14 mouse cellular contexts compared by ENCODE assay signal in the genomic region with DNA sequence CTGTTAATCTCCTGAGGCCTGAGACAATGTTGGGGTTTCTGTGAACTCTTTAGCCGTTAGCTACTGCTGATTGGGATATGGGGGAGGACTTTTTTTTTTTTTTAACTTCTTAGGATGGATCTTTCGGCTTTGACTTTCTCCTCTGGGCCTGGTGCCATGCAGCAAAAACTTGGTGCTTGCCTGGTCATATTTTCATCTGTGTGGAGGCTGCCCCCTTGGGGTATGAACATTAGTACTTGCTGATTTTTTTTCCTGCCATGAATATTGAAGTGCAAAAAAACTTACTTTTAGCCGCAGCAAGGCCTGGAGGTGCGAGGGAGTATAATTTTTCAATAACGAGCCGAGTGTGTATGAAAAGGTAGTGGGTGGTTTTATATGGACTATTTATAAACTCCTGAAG. TPM values are rescaled to one million over a fixed set of nuclear protein-coding genes. Genes with fewer than 3 reads are reported as not detected.
DNase-seq lines count a peak whose midpoint lies in the region; ATAC-seq and TF ChIP-seq lines count a peak whose summit lies in the region.
"Had no signal": no experiment of that assay in that cellular context is flagged by ENCODE, and none has a peak within 500 bp of the region (broad histone marks: within the 10 kb centered on the region; RNA-seq: fewer than 3 reads in every experiment).

No protein-coding gene starts in this region.

- no peak for ATAC-seq in forebrain, embryonic 14.5 days
- no peak for ATAC-seq in forebrain, embryonic 12.5 days (ENCODE audit: low FRiP score)
- no peak for ATAC-seq in midbrain, embryonic 11.5 days (ENCODE audit: low FRiP score)
- ATAC-seq in monocyte, adult 5-6 weeks (replicated peaks; ENCODE audit: insufficient number of reproducible peaks, low FRiP score, low TSS enrichment, poor library complexity, severe bottlenecking), result no peak

- H3K4me3 ChIP-seq in forebrain, embryonic 14.5 days (ENCODE audit: low read depth, low read length), result no peak overlapping the region
- no peak overlapping the region for H3K4me3 ChIP-seq in forebrain, embryonic 12.5 days (replicated peaks)
- no peak overlapping the region for H3K4me3 ChIP-seq in kidney, adult 2 months (ENCODE audit: insufficient read depth, low read depth, low read length)
- H3K4me3 ChIP-seq in midbrain, embryonic 10.5 days, result no peak overlapping the region
- H3K4me3 ChIP-seq in midbrain, embryonic 11.5 days (ENCODE audit: low read depth, low read length), result no peak overlapping the region
- H3K4me3 ChIP-seq: heart, embryonic 15.5 days; limb, embryonic 12.5 days; megakaryocyte, embryonic 14.5 days had no signal

- H3K4me2 ChIP-seq in forebrain, embryonic 14.5 days (ENCODE audit: low read length), result no peak overlapping the region
- H3K4me2 ChIP-seq in forebrain, embryonic 12.5 days, result no peak overlapping the region
- H3K4me2 ChIP-seq in midbrain, embryonic 11.5 days, result no peak overlapping the region
- H3K4me2 ChIP-seq: heart, embryonic 15.5 days; limb, embryonic 12.5 days had no signal

- no peak for TF ChIP-seq POLR2A in kidney, adult 2 months (IDR thresholded peaks at IDR 0.05; ENCODE audit: low read depth, low read length)

- WGBS in forebrain, embryonic 14.5 days, result 18% methylated on average over 6 of the region's 6 CpGs
- WGBS in forebrain, embryonic 12.5 days, result 23% methylated on average over 6 of the region's 6 CpGs
- WGBS in kidney, adult 2 months, result 67% methylated on average over 6 of the region's 6 CpGs
- 73% methylated on average over 6 of the region's 6 CpGs for WGBS in midbrain, embryonic 10.5 days
- WGBS in midbrain, embryonic 11.5 days, result 66% methylated on average over 6 of the region's 6 CpGs

- 0 out of 2 replicates have a peak, but pooled peaks cover 2% of the 10 kb centered on the region for H3K9me3 ChIP-seq in forebrain, embryonic 14.5 days (replicated peaks; ENCODE audit: control insufficient read depth, low read length)
- H3K9me3 ChIP-seq in forebrain, embryonic 12.5 days, result no peaks in the 10 kb centered on the region
- no peaks in the 10 kb centered on the region for H3K9me3 ChIP-seq in midbrain, embryonic 10.5 days (replicated peaks)
- H3K9me3 ChIP-seq in midbrain, embryonic 11.5 days (ENCODE audit: control insufficient read depth, low read length), result no peaks in the 10 kb centered on the region
- H3K9me3 ChIP-seq: heart, embryonic 15.5 days; limb, embryonic 12.5 days; megakaryocyte, embryonic 14.5 days had no signal

- TF ChIP-seq CTCF in kidney, adult 2 months (conservative IDR thresholded peaks at IDR 0.05; ENCODE audit: insufficient read depth, insufficient read length, low read depth, low read length), result no peak

- peak; percentile 44 for DNase-seq in forebrain, embryonic 14.5 days (ENCODE audit: low spot score)
- peak; percentile 20 for DNase-seq in kidney, postnatal 10 days
- DNase-seq in kidney, adult 2 months, result no peak
- no peak for DNase-seq in midbrain, embryonic 10.5 days (ENCODE audit: low spot score)
- DNase-seq in midbrain, embryonic 11.5 days (ENCODE audit: low spot score, missing footprints), result no peak
- peak; percentile 17 for DNase-seq in Muller cell, postnatal 12 days (ENCODE audit: inconsistent ontology term)
- DNase-seq: cerebellum, adult 9-11 months; gastrocnemius, postnatal 25 days; kidney, postnatal 36 days had no signal

- H3K27ac ChIP-seq in forebrain, embryonic 14.5 days (ENCODE audit: low read depth, low read length), result no peak overlapping the region
- H3K27ac ChIP-seq in forebrain, embryonic 12.5 days, result no peak overlapping the region
- no peak overlapping the region for H3K27ac ChIP-seq in kidney, adult 2 months (ENCODE audit: insufficient read depth, low read depth, low read length)
- peak overlapping the region; percentile 1; the same call in 1 of the 2 replicates for H3K27ac ChIP-seq in midbrain, embryonic 10.5 days (replicated peaks)
- no peak overlapping the region for H3K27ac ChIP-seq in midbrain, embryonic 11.5 days (ENCODE audit: low read depth, low read length)
- H3K27ac ChIP-seq: heart, embryonic 15.5 days; limb, embryonic 12.5 days had no signal

- H3K9ac ChIP-seq in forebrain, embryonic 14.5 days (ENCODE audit: low read length), result no peak overlapping the region
- no peak overlapping the region for H3K9ac ChIP-seq in forebrain, embryonic 12.5 days
- H3K9ac ChIP-seq in midbrain, embryonic 11.5 days (ENCODE audit: low read length), result no peak overlapping the region
- H3K9ac ChIP-seq: heart, embryonic 15.5 days; limb, embryonic 12.5 days had no signal

- H3K36me3 ChIP-seq in forebrain, embryonic 14.5 days (ENCODE audit: control insufficient read depth, insufficient read depth, low read length), result no peaks in the 10 kb centered on the region
- H3K36me3 ChIP-seq in forebrain, embryonic 12.5 days (replicated peaks), result no peaks in the 10 kb centered on the region
- no peaks in the 10 kb centered on the region for H3K36me3 ChIP-seq in kidney, adult 2 months (ENCODE audit: control insufficient read depth, insufficient read depth, low read length)
- no peaks in the 10 kb centered on the region for H3K36me3 ChIP-seq in midbrain, embryonic 10.5 days
- H3K36me3 ChIP-seq in midbrain, embryonic 11.5 days (ENCODE audit: control insufficient read depth, insufficient read depth, low read length), result no peaks in the 10 kb centered on the region
- H3K36me3 ChIP-seq: heart, embryonic 15.5 days; limb, embryonic 12.5 days had no signal

- no peaks in the 10 kb centered on the region for H3K27me3 ChIP-seq in forebrain, embryonic 14.5 days (replicated peaks; ENCODE audit: control insufficient read depth, insufficient read depth, low read length)
- no peaks in the 10 kb centered on the region for H3K27me3 ChIP-seq in forebrain, embryonic 12.5 days
- H3K27me3 ChIP-seq in kidney, adult 2 months (replicated peaks; ENCODE audit: control insufficient read depth, insufficient read depth, low read length), result no peaks in the 10 kb centered on the region; the same call in 1 of the 2 replicates
- no peaks in the 10 kb centered on the region for H3K27me3 ChIP-seq in midbrain, embryonic 10.5 days (ENCODE audit: low read depth, poor library complexity, severe bottlenecking)
- no peaks in the 10 kb centered on the region for H3K27me3 ChIP-seq in midbrain, embryonic 11.5 days (ENCODE audit: control insufficient read depth, insufficient read depth, low read length)
- H3K27me3 ChIP-seq: heart, embryonic 15.5 days; limb, embryonic 12.5 days had no signal

- no peaks in the 10 kb centered on the region; the same call in 1 of the 2 replicates for H3K4me1 ChIP-seq in forebrain, embryonic 14.5 days (ENCODE audit: control insufficient read depth, insufficient read depth, low read length)
- peaks cover 12% of the 10 kb centered on the region; the same call in 1 of the 2 replicates for H3K4me1 ChIP-seq in forebrain, embryonic 12.5 days
- H3K4me1 ChIP-seq in kidney, adult 2 months (ENCODE audit: control insufficient read depth, insufficient read depth, low read length), result no peaks in the 10 kb centered on the region
- peaks cover 18% of the 10 kb centered on the region for H3K4me1 ChIP-seq in midbrain, embryonic 10.5 days
- H3K4me1 ChIP-seq in midbrain, embryonic 11.5 days (ENCODE audit: control insufficient read depth, insufficient read depth, low read length), result 0 out of 2 replicates have a peak, but pooled peaks cover 2% of the 10 kb centered on the region
- H3K4me1 ChIP-seq: heart, embryonic 15.5 days; limb, embryonic 12.5 days; megakaryocyte, embryonic 14.5 days had no signal

RNA-seq across cellular contexts. Expression of a gene that starts 22.0 kb away (rescaled TPM):
- polyA plus RNA-seq in forebrain, embryonic 14.5 days (2014; fragmentation: Nextera tagmentation; extraction: Ambion mirVana), result 102 and 109 TPM in 2 replicates
- polyA plus RNA-seq in forebrain, embryonic 12.5 days (2016; fragmentation: Nextera tagmentation; extraction: Ambion mirVana), result 21.3 and 21.6 TPM in 2 replicates
- polyA plus RNA-seq in kidney, adult 2 months (2012; rRNA removed), result 9.2 and 12.7 TPM in 2 replicates
- polyA plus RNA-seq in midbrain, embryonic 10.5 days (2016; fragmentation: Nextera tagmentation; extraction: Ambion mirVana), result 5.1 and 6.1 TPM in 2 replicates
- polyA plus RNA-seq in midbrain, embryonic 11.5 days (2014; fragmentation: Nextera tagmentation; extraction: Ambion mirVana), result 10.2 and 10.7 TPM in 2 replicates
- 21.8 to 50.1 TPM (median 31.3 TPM) in 3 replicates for total RNA-seq in monocyte, adult 5-6 weeks (2017)

Comparison
In these comparisons a context has a peak if more than half of its experiments do, and no peak if none do; other contexts are left out.
1. DNase-seq: peak in forebrain, embryonic 14.5 days (single experiment), kidney, postnatal 10 days (single experiment) and Muller cell, postnatal 12 days (single experiment); none in kidney, adult 2 months (single experiment), midbrain, embryonic 10.5 days (single experiment) and midbrain, embryonic 11.5 days (single experiment).